Comparison of ENCODE assay signal across 8 mouse cellular contexts in the genomic region with DNA sequence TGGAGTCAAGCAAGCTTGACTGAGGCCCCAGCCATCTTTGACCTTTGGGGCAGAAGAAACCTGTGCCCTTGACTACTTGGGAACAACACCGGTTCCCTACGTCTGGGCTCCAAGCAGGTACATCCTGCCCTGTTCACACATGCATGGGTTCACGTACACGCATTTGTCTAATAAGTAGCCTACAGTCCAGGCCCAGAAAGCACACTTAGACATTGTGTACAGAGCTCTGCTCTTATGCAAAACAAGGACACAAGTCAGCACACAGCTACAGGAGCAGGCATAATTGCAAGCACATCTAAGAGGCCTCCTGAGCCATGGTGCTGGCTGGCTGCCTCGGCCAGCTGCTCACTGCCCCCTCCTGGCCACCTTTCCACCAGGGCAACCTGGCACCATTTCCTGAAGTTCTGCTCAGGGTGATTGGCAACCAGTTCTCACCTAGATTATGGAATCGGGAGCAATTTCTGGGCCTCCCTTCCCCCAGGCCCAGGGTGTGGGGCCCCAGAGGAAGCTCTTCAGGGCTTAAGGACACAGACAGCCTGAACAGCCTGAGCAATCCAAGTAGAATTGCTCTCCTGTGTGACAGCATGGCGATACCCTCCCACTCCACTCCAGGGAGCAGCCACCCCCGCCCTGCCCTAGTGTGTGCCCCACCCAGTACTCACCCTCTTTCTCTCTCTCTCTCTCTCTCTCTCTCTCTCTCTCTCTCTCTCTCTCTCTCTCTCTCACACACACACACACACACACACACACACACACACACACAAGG. TPM values are rescaled to one million over a fixed set of nuclear protein-coding genes. Genes with fewer than 3 reads are reported as not detected.
A peak's percentile ranks its signal among the peaks of the same experiment; 100 is the strongest.
DNase-seq lines count a peak whose midpoint lies in the region; ATAC-seq and TF ChIP-seq lines count a peak whose summit lies in the region.

No protein-coding gene starts in this region.

- no peaks in the 10 kb centered on the region for H3K27me3 ChIP-seq in forebrain, embryonic 12.5 days
- no peaks in the 10 kb centered on the region for H3K27me3 ChIP-seq in stomach, embryonic 14.5 days (ENCODE audit: control insufficient read depth, insufficient read depth, low read length)

- no peaks in the 10 kb centered on the region for H3K9me3 ChIP-seq in forebrain, embryonic 12.5 days
- no peaks in the 10 kb centered on the region for H3K9me3 ChIP-seq in stomach, embryonic 14.5 days (ENCODE audit: control insufficient read depth, low read depth, low read length)

- H3K4me2 ChIP-seq in forebrain, embryonic 12.5 days: no peak overlapping the region
- H3K4me2 ChIP-seq in stomach, embryonic 14.5 days (replicated peaks; ENCODE audit: low read depth, low read length): no peak overlapping the region

- WGBS in forebrain, embryonic 12.5 days: 75% methylated on average over 8 of the region's 8 CpGs
- WGBS in stomach, embryonic 14.5 days: 60% methylated on average over 8 of the region's 8 CpGs

- H3K27ac ChIP-seq in layer of hippocampus, adult 2 months: peak overlapping the region; percentile 82
- H3K27ac ChIP-seq in forebrain, embryonic 12.5 days: 0 out of 2 replicates have a peak overlapping the region, but pooled peaks have one; percentile 36
- peak overlapping the region; percentile 58; the same call in 1 of the 2 replicates for H3K27ac ChIP-seq in stomach, embryonic 14.5 days (ENCODE audit: low read length)

- intact Hi-C loops in heart, postnatal 36 days (cut with DNase I): no loop called here

- H3K4me3 ChIP-seq in layer of hippocampus, adult 2 months: no peak overlapping the region
- no peak overlapping the region for H3K4me3 ChIP-seq in forebrain, embryonic 12.5 days (replicated peaks)
- no peak overlapping the region for H3K4me3 ChIP-seq in stomach, embryonic 14.5 days (ENCODE audit: low read depth, low read length)

- ATAC-seq in forebrain, embryonic 12.5 days (ENCODE audit: low FRiP score): no peak
- ATAC-seq in megakaryocyte-erythroid progenitor cell, adult 5-6 weeks (replicated peaks; ENCODE audit: low FRiP score, low TSS enrichment, poor library complexity, severe bottlenecking): peak; percentile 50; the same call in 1 of the 2 replicates
- ATAC-seq in stomach, embryonic 14.5 days (ENCODE audit: insufficient number of reproducible peaks, insufficient read depth, low FRiP score, low read depth): peak; percentile 48; the same call in 1 of the 2 replicates

- TF ChIP-seq CTCF in layer of hippocampus, adult 2 months (conservative IDR thresholded peaks at IDR 0.05): peak; percentile 72

- peaks cover 70% of the 10 kb centered on the region for H3K4me1 ChIP-seq in forebrain, embryonic 12.5 days
- peaks cover 57% of the 10 kb centered on the region for H3K4me1 ChIP-seq in stomach, embryonic 14.5 days (ENCODE audit: control insufficient read depth, insufficient read depth, low read length)

- DNase-seq in layer of hippocampus, adult 2 months (ENCODE audit: low spot score in 2 of 2): no peak
- no peak for DNase-seq in layer of hippocampus, adult 9-10 months (ENCODE audit: low spot score)
- peak; percentile 78 to 84 for DNase-seq in adrenal gland, postnatal 36 days
- DNase-seq in heart, postnatal 36 days: peak; percentile 70 to 74
- DNase-seq in kidney, postnatal 4 days: peak; percentile 79 to 88

- peaks cover 6% of the 10 kb centered on the region for H3K36me3 ChIP-seq in forebrain, embryonic 12.5 days (replicated peaks)
- H3K36me3 ChIP-seq in stomach, embryonic 14.5 days (ENCODE audit: control insufficient read depth, insufficient read depth, low read length): peaks cover 9% of the 10 kb centered on the region

- H3K9ac ChIP-seq in forebrain, embryonic 12.5 days: peak overlapping the region; percentile 12; the same call in 1 of the 2 replicates
- H3K9ac ChIP-seq in stomach, embryonic 14.5 days (replicated peaks; ENCODE audit: low read depth, low read length): no peak overlapping the region

RNA-seq across cellular contexts. Expression of a gene that starts 10.7 kb away (rescaled TPM):
- 1 to 10 TPM; 2.3 to 4.2 TPM for total RNA-seq in layer of hippocampus, adult 2 months (2021)
- 1 to 10 TPM in 1 of 2 experiments, under 1 TPM in 1; 0.79 to 1.1 TPM for total RNA-seq in adrenal gland, postnatal 36 days (2021)
- 0.47 and 0.50 TPM in 2 replicates for polyA plus RNA-seq in forebrain, embryonic 12.5 days (2016; fragmentation: Nextera tagmentation; extraction: Ambion mirVana)
- total RNA-seq in heart, postnatal 36 days (2021): under 1 TPM in 1 of 2 experiments, not detected in 1; 0.51 TPM
- total RNA-seq in megakaryocyte-erythroid progenitor cell, adult 5-6 weeks (2014; fragmentation: Nextera tagmentation): not detected in 2 replicates
- total RNA-seq in megakaryocyte-erythroid progenitor cell, adult 5-6 weeks (2017): not detected in 2 replicates
- polyA plus RNA-seq in stomach, embryonic 14.5 days (2014; fragmentation: Nextera tagmentation; extraction: Ambion mirVana): 8.7 and 11.6 TPM in 2 replicates

RNA-seq across cellular contexts. Expression of a gene that starts 11.1 kb away (rescaled TPM):
- total RNA-seq in layer of hippocampus, adult 2 months (2021): 1 to 10 TPM; 5.0 to 5.3 TPM
- under 1 TPM; 0.63 to 0.89 TPM for total RNA-seq in adrenal gland, postnatal 36 days (2021)
- 0.14 and 0.29 TPM in 2 replicates for polyA plus RNA-seq in forebrain, embryonic 12.5 days (2016; fragmentation: Nextera tagmentation; extraction: Ambion mirVana)
- total RNA-seq in heart, postnatal 36 days (2021): under 1 TPM in 1 of 2 experiments, not detected in 1; 0.16 TPM
- total RNA-seq in megakaryocyte-erythroid progenitor cell, adult 5-6 weeks (2014; fragmentation: Nextera tagmentation): not detected in 2 replicates
- not detected in 2 replicates for total RNA-seq in megakaryocyte-erythroid progenitor cell, adult 5-6 weeks (2017)
- polyA plus RNA-seq in stomach, embryonic 14.5 days (2014; fragmentation: Nextera tagmentation; extraction: Ambion mirVana): not detected in 2 replicates

RNA-seq across cellular contexts. Expression of a gene that starts 39.4 kb away (rescaled TPM):
- total RNA-seq in layer of hippocampus, adult 2 months (2021): 10 to 100 TPM in 1 of 2 experiments, 1 to 10 TPM in 1; 5.8 to 10.5 TPM
- 10 to 100 TPM; 15.9 to 38.8 TPM for total RNA-seq in adrenal gland, postnatal 36 days (2021)
- polyA plus RNA-seq in forebrain, embryonic 12.5 days (2016; fragmentation: Nextera tagmentation; extraction: Ambion mirVana): 1.3 TPM in 2 replicates
- 10 to 100 TPM; 15.5 to 20.1 TPM for total RNA-seq in heart, postnatal 36 days (2021)
- 10.6 and 15.9 TPM in 2 replicates for total RNA-seq in megakaryocyte-erythroid progenitor cell, adult 5-6 weeks (2014; fragmentation: Nextera tagmentation)
- 6.9 and 7.0 TPM in 2 replicates for total RNA-seq in megakaryocyte-erythroid progenitor cell, adult 5-6 weeks (2017)
- polyA plus RNA-seq in stomach, embryonic 14.5 days (2014; fragmentation: Nextera tagmentation; extraction: Ambion mirVana): 3.1 and 3.4 TPM in 2 replicates

Comparison
In these comparisons a context has a peak if more than half of its experiments do, and no peak if none do; other contexts are left out.
1. DNase-seq: peak in adrenal gland, postnatal 36 days (2 of 2), heart, postnatal 36 days (2 of 2) and kidney, postnatal 4 days (2 of 2); none in layer of hippocampus, adult 2 months (0 of 2) and layer of hippocampus, adult 9-10 months (single experiment).
2. Peak in every context shown above with its lines, with median percentiles within 50 percentile points of each other: H3K27ac ChIP-seq.